Mouse (Mus musculus) cerebellum, adult 9-10 months (tissue): ENCODE measurements at regions not wholly inside any gene's neighbourhood (a gene's known extent, or its start where the extent isn't known, plus 50 kb on each side); places are given as distances from the start of the nearest gene placed in this dataset.

Source experiments
- DNase-seq: peaks from one replicate; pipeline ENCODE4 v3.0.0; 2022

- no peak for DNase-seq
These were observed 105.4 kb upstream of the Mroh9 start for GRCm38 (mm10) chr1:163190841-163191240.

- DNase-seq = no peak
These were observed 96.4 kb upstream of the Mroh9 start for GRCm38 (mm10) chr1:163181851-163182250.

- DNase-seq = no peak
These were observed 91.5 kb upstream of the Mroh9 start for GRCm38 (mm10) chr1:163177011-163177410.

- DNase-seq = no peak
These were observed 81.6 kb upstream of the Mroh9 start for GRCm38 (mm10) chr1:163167051-163167450.

GRCm38 (mm10) chr1:163163636-163164035 is 78.2 kb upstream of the Mroh9 start:
- no peak for DNase-seq

- DNase-seq = no peak
These were observed 74.4 kb upstream of the Mroh9 start for GRCm38 (mm10) chr1:163159911-163160310.

GRCm38 (mm10) chr1:163158491-163158890 is 73.0 kb upstream of the Mroh9 start:
- DNase-seq = no peak

- peak; percentile 44 for DNase-seq
These were observed 64.9 kb upstream of the Mroh9 start for GRCm38 (mm10) chr1:163150203-163150855.

GRCm38 (mm10) chr1:163146641-163147040 is 61.2 kb upstream of the Mroh9 start:
- no peak for DNase-seq

GRCm38 (mm10) chr1:163143113-163143512 is 57.6 kb upstream of the Mroh9 start:
- no peak for DNase-seq

GRCm38 (mm10) chr1:163141471-163141870 is 56.0 kb upstream of the Mroh9 start:
- DNase-seq = no peak

- DNase-seq = no peak
These were observed 52.7 kb upstream of the Mroh9 start for GRCm38 (mm10) chr1:163138179-163138578.
